Comparison of ENCODE assay signal across 8 mouse cellular contexts in the genomic region with DNA sequence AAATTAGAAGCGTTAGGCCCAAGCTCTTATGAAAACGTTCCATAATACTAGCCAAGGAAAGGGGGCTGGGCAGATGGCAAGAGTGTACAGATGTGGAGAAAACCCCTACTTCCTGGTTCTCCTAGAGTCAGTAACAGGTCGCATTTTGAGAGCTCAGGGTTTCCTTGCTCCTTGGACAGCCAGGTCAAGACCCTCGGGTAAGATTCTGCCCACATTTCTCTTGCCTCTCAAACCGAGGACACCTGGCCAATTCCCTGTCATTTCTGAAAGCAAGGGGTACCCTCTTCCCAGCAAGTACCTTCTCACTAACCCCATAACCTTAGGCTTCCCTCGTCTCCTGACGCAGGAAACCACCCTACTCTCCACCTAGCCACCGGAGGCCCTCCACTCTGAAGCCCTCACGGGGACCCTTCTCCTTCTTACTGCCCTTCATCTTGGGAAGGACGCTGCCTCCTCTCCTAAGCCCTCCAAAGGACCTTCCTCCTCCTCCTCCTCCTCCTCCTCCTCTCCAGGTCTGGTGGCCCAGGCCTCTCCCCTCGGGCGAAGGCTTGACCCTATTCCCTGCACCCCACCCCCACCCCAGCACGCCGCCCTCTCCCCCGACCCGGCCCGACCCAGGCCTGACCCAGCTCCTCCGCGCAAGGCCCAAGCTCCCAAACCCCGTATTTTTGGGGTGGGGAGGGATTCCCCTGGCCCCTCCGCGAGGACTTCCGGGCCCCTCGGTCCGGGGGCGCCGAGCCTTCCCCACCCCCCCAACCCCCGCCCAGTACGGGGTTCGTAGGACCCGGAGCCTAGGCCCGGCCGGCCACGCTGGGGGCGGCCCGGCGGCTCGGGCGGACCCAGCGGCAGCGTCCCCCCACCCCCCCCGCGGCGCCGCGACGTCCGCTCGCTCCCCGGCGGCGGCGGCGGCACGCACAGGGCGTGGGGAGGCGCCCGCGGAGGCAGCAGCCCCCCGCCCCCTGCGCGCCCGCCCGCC. TPM values are rescaled to one million over a fixed set of nuclear protein-coding genes. Genes with fewer than 3 reads are reported as not detected.
DNase-seq lines count a peak whose midpoint lies in the region; ATAC-seq and TF ChIP-seq lines count a peak whose summit lies in the region.

No protein-coding gene starts in this region.

- no peaks in the 10 kb centered on the region for H3K9me3 ChIP-seq in kidney, embryonic 14.5 days (ENCODE audit: control insufficient read depth, low read length)

- intact Hi-C loops in heart, adult 2 months (cut with DNase I) = loop anchor here (2.0 kb wide), 1 partner anchor 48 kb away; the partner anchor contains the start of gene Ythdf2

- H3K4me3 ChIP-seq in heart, adult 2 months = peak overlapping the region; percentile 71
- H3K4me3 ChIP-seq in kidney, embryonic 14.5 days (ENCODE audit: low read length) = peak overlapping the region; percentile 83

- TF ChIP-seq CTCF in heart, adult 2 months (IDR thresholded peaks at IDR 0.05) = no peak

- peak overlapping the region; percentile 88 for H3K4me2 ChIP-seq in kidney, embryonic 14.5 days (replicated peaks; ENCODE audit: low read depth, low read length)

- peaks cover 6% of the 10 kb centered on the region; the same call in 1 of the 2 replicates for H3K36me3 ChIP-seq in heart, adult 2 months (ENCODE audit: control insufficient read depth, insufficient read depth, low read length)
- peaks cover 2% of the 10 kb centered on the region; the same call in 1 of the 2 replicates for H3K36me3 ChIP-seq in kidney, embryonic 14.5 days (ENCODE audit: control insufficient read depth, insufficient read depth, low read length)

- WGBS in heart, adult 2 months = under 1% methylated on average over 30 of the region's 64 CpGs
- WGBS in kidney, embryonic 14.5 days = 3% methylated on average over 22 of the region's 64 CpGs

- no peak for TF ChIP-seq POLR2A in heart, adult 2 months (IDR thresholded peaks at IDR 0.05; ENCODE audit: insufficient read depth, low read depth, low read length)

- H3K27ac ChIP-seq in heart, adult 2 months = peak overlapping the region; percentile 92
- peak overlapping the region; percentile 96 for H3K27ac ChIP-seq in kidney, embryonic 14.5 days (ENCODE audit: low read depth, low read length)

- DNase-seq in B cell, adult 2 months = peak; percentile 62 to 68
- DNase-seq in Muller cell, postnatal 12 days (ENCODE audit: inconsistent ontology term) = peak; percentile 70
- DNase-seq in embryo, embryonic 10.5 days (ENCODE audit: low spot score) = peak; percentile 67
- DNase-seq in heart, adult 2 months = peak; percentile 76 to 80
- DNase-seq in lung, postnatal 14 days = peak; percentile 31
- DNase-seq in retina, embryonic 14.5 days (ENCODE audit: low spot score) = peak; percentile 67
- no peak for DNase-seq in layer of hippocampus, postnatal 14 days (ENCODE audit: low spot score in 2 of 2)

- ATAC-seq in kidney, embryonic 14.5 days (ENCODE audit: low FRiP score, low TSS enrichment) = peak; percentile 87

- peaks cover 4% of the 10 kb centered on the region for H3K4me1 ChIP-seq in heart, adult 2 months (ENCODE audit: control insufficient read depth, insufficient read depth, low read length)
- peaks cover 10% of the 10 kb centered on the region for H3K4me1 ChIP-seq in kidney, embryonic 14.5 days (ENCODE audit: control insufficient read depth, insufficient read depth, low read length)

- peak overlapping the region; percentile 79 for H3K9ac ChIP-seq in heart, adult 2 months (ENCODE audit: low read depth, low read length)
- H3K9ac ChIP-seq in kidney, embryonic 14.5 days (ENCODE audit: low read depth, low read length) = peak overlapping the region; percentile 98

- H3K79me2 ChIP-seq in heart, adult 2 months (replicated peaks; ENCODE audit: control insufficient read depth, insufficient read depth, low read length) = no peaks in the 10 kb centered on the region

- TF ChIP-seq EP300 in heart, adult 2 months (IDR thresholded peaks at IDR 0.05; ENCODE audit: insufficient read depth, low read depth, low read length) = no peak

- H3K27me3 ChIP-seq in heart, adult 2 months (ENCODE audit: control insufficient read depth, insufficient read depth, low read length) = no peaks in the 10 kb centered on the region
- H3K27me3 ChIP-seq in kidney, embryonic 14.5 days (ENCODE audit: control insufficient read depth, insufficient read depth, low read length) = no peaks in the 10 kb centered on the region

RNA-seq across cellular contexts. Expression of gene Gmeb1, which starts 0.7 kb away (rescaled TPM):
- 10 to 100 TPM in 1 of 2 experiments, 1 to 10 TPM in 1; 8.5 to 10.0 TPM for total RNA-seq in heart, adult 2 months (2021)
- 7.7 and 9.5 TPM in 2 replicates for polyA plus RNA-seq in heart, adult 2 months (2012; rRNA removed)
- 29.7 and 41.0 TPM in 2 replicates for polyA plus RNA-seq in kidney, embryonic 14.5 days (2014; fragmentation: Nextera tagmentation; extraction: Ambion mirVana)
- total RNA-seq in layer of hippocampus, postnatal 14 days (2021) = 10 to 100 TPM; 24.2 to 26.7 TPM

RNA-seq across cellular contexts. Expression of gene Taf12, which starts 13.5 kb away (rescaled TPM):
- total RNA-seq in heart, adult 2 months (2021) = 10 to 100 TPM; 29.8 to 34.6 TPM
- polyA plus RNA-seq in heart, adult 2 months (2012; rRNA removed) = 16.1 and 25.1 TPM in 2 replicates
- polyA plus RNA-seq in kidney, embryonic 14.5 days (2014; fragmentation: Nextera tagmentation; extraction: Ambion mirVana) = 42.7 and 46.6 TPM in 2 replicates
- total RNA-seq in layer of hippocampus, postnatal 14 days (2021) = 10 to 100 TPM; 18.5 to 22.2 TPM

RNA-seq across cellular contexts. Expression of gene Rab42, which starts 42.5 kb away (rescaled TPM):
- 1 to 10 TPM in 1 of 2 experiments, under 1 TPM in 1; 0.73 to 1.1 TPM for total RNA-seq in heart, adult 2 months (2021)
- polyA plus RNA-seq in heart, adult 2 months (2012; rRNA removed) = 3.8 and 4.2 TPM in 2 replicates
- 2.4 and 3.5 TPM in 2 replicates for polyA plus RNA-seq in kidney, embryonic 14.5 days (2014; fragmentation: Nextera tagmentation; extraction: Ambion mirVana)
- total RNA-seq in layer of hippocampus, postnatal 14 days (2021) = 1 to 10 TPM in 1 of 2 experiments, under 1 TPM in 1; 0.72 to 1.5 TPM

RNA-seq across cellular contexts. Expression of gene Ythdf2, which starts 48.6 kb away (rescaled TPM):
- total RNA-seq in heart, adult 2 months (2021) = 10 to 100 TPM; 26.8 to 27.5 TPM
- polyA plus RNA-seq in heart, adult 2 months (2012; rRNA removed) = 9.7 and 17.7 TPM in 2 replicates
- 104 and 133 TPM in 2 replicates for polyA plus RNA-seq in kidney, embryonic 14.5 days (2014; fragmentation: Nextera tagmentation; extraction: Ambion mirVana)
- total RNA-seq in layer of hippocampus, postnatal 14 days (2021) = 10 to 100 TPM; 46.4 to 49.5 TPM

Comparison
In these comparisons a context has a peak if more than half of its experiments do, and no peak if none do; other contexts are left out.
1. DNase-seq: peak in B cell, adult 2 months (2 of 2), Muller cell, postnatal 12 days (single experiment), embryo, embryonic 10.5 days (single experiment), heart, adult 2 months (2 of 2), lung, postnatal 14 days (single experiment) and retina, embryonic 14.5 days (single experiment); none in layer of hippocampus, postnatal 14 days (0 of 2).